Mouse (Mus musculus) forebrain, embryonic 10.5 days (tissue): ENCODE measurements around the gene Etv6. TPM values are rescaled to one million over a fixed set of nuclear protein-coding genes. Genes with fewer than 3 reads are reported as not detected.

Experiments
- DNase-seq: peaks from one replicate; pipeline ENCODE4 v3.0.0-alpha.2; 2017; ENCODE audit warnings: low spot score; ENCODE audit errors: extremely low spot score
- H3K27ac ChIP-seq: fragments of 300-500 bp; sonication (generic); 2 replicates; pipeline ENCODE4 v1.5.1; 2016; ENCODE audit warnings: mild to moderate bottlenecking
- H3K27me3 ChIP-seq: fragments of 300-500 bp; sonication (generic); 2 replicates; pipeline ENCODE4 v1.6.1; 2016; ENCODE audit warnings: mild to moderate bottlenecking; ENCODE audit not compliant: poor library complexity, severe bottlenecking
- H3K36me3 ChIP-seq: fragments of 300-500 bp; sonication (generic); replicated peaks from 2 replicates; pipeline ENCODE4 v1.6.1; 2016; ENCODE audit warnings: mild to moderate bottlenecking, moderate library complexity
- H3K4me1 ChIP-seq: fragments of 300-500 bp; sonication (generic); 2 replicates; pipeline ENCODE4 v1.6.1; 2016
- H3K4me3 ChIP-seq: fragments of 300-500 bp; sonication (generic); 2 replicates; pipeline ENCODE4 v1.5.1; 2016; ENCODE audit warnings: mild to moderate bottlenecking, moderate library complexity
- H3K9me3 ChIP-seq: fragments of 300-500 bp; sonication (generic); 2 replicates; pipeline ENCODE4 v1.6.1; 2016; ENCODE audit warnings: mild to moderate bottlenecking, moderate library complexity
- WGBS: fragments of 180-500 bp; shearing (Covaris S2); methylation state at CpG from one replicate; pipeline ENCODE4 v1.1.7; 2016; 5-methylcytosine and 5-hydroxymethylcytosine counted together
- polyA plus RNA-seq: library from polyadenylated mRNA; unstranded; fragments of >200 nt; fragmentation: Nextera tagmentation; extraction: Ambion mirVana; gene quantifications from 2 replicates; pipeline ENCODE4 v1.2.1, GENCODE M21; 2016

Gene Etv6
- polyA plus RNA-seq, 1 experiment from 2014 or later, result 16.2 TPM

GRCm38 (mm10) chr6:134225564-134225963 lies 190.1 kb downstream of the Etv6 start:
- H3K4me3 ChIP-seq, result no peak overlapping the region
- peaks cover 61% of the 10 kb centered on the region for H3K36me3 ChIP-seq
- H3K4me1 ChIP-seq, result peaks cover 14% of the 10 kb centered on the region
- 97% methylated on average over 11 of the region's 11 CpGs for WGBS
- H3K9me3 ChIP-seq, result no peaks in the 10 kb centered on the region
- no peaks in the 10 kb centered on the region for H3K27me3 ChIP-seq
- no peak for DNase-seq
- no peak overlapping the region for H3K27ac ChIP-seq

DNA sequence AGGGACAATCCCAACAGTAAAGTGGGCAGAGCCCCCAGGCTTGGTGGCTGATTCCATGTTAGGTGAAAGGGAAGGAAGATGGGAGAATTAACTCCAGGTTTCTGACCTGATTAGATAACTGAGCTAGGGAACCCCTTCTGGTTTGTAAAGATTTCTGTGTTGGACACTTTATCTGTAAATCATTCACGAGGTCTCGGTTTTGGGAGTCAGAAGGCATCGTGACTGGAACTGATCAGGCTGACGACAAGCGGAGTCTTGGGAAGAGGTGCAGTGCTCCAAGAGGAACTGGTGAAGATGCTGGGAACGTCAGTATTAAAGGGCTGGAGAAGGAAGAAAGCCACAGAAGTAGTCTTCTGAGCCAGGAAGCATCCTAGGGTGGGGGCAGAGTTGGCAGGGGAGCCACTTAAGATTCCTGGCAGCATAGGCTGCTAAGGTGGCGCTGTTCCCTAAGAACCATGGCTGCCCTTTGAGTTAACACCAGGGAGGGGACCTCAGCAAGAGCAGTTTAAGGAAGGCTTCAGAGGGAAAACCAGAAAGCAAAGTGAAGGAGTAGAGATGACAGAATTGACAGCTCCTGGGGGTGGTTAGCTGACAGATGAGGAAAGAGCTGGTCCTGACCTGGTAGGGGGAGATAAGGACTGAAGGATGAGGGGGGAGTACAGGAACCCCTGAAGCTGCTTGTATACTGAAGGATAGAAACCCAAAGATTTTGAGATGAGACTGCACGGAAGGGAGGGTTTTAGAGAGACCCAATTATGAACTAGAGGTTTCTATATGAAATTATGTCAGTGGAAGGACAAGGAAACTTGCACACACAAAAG lies 191.1 kb downstream of the Etv6 start:
- Histone ChIP-seq H3K9me3 (no peaks in the 10 kb centered on the region), H3K36me3 (peaks cover 61% of the 10 kb centered on the region), H3K4me3 (no peak overlapping the region), H3K4me1 (peaks cover 14% of the 10 kb centered on the region), H3K27me3 (no peaks in the 10 kb centered on the region), H3K27ac (no peak overlapping the region)
- WGBS, result 91% methylated on average over 8 of the region's 8 CpGs
- no peak for DNase-seq

- Histone ChIP-seq H3K36me3 (peaks cover 57% of the 10 kb centered on the region), H3K4me3 (no peak overlapping the region), H3K9me3 (peaks cover 14% of the 10 kb centered on the region; the same call in 1 of the 2 replicates), H3K27me3 (no peaks in the 10 kb centered on the region), H3K4me1 (peaks cover 5% of the 10 kb centered on the region; the same call in 1 of the 2 replicates), H3K27ac (no peak overlapping the region)
- no peak for DNase-seq
- WGBS, result 85% methylated on average over 4 of the region's 4 CpGs
Observed at GRCm38 (mm10) chr6:134236311-134236710, 200.8 kb downstream of the Etv6 start.

DNA sequence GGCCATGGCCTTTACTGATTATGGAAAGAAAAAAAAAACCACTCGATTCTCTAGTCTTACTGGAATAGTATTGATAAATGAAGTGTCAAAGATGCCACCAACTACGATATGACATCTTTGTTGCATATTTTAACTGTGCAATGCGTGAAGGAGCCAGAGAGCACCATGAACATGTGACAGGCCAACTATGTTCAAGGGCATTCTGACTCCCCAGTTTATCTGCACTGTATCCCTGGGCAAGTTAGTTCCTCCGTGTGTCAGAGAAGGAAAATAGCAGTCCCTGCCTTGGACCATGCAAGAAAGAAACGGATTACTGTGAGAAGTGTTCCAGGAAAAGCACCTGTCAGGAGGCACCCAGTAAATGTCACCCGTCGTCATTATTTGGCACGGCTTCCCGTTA lies 203.0 kb downstream of the Etv6 start:
- 96% methylated on average over 9 of the region's 9 CpGs for WGBS
- H3K9me3 ChIP-seq, result peaks cover 14% of the 10 kb centered on the region; the same call in 1 of the 2 replicates
- H3K4me1 ChIP-seq, result peaks cover 10% of the 10 kb centered on the region; the same call in 1 of the 2 replicates
- peaks cover 68% of the 10 kb centered on the region for H3K36me3 ChIP-seq
- no peak overlapping the region for H3K4me3 ChIP-seq
- no peaks in the 10 kb centered on the region for H3K27me3 ChIP-seq
- no peak for DNase-seq
- no peak overlapping the region for H3K27ac ChIP-seq

DNA sequence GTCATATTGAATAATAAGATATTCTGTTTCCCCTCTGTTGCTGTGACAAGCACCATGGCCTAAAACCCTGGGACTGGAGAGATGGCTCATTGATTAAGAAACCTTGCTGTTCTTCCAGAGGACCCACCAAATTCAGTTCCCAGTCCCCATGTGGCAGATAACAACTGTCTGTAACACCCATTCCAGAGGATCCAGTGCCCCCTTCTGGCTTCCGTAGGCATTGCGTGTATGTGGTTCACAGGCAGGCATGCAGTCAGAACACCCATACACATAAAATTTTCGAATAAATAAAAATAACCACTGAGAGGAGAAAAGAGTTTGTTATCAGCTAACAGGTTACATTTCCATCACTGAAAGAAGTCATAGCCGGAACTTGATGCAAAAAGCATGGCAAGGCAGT lies 205.5 kb downstream of the Etv6 start:
- H3K27me3 ChIP-seq, result no peaks in the 10 kb centered on the region
- no peak overlapping the region for H3K4me3 ChIP-seq
- H3K36me3 ChIP-seq, result peaks cover 56% of the 10 kb centered on the region
- H3K27ac ChIP-seq, result no peak overlapping the region
- 93% methylated on average over 4 of the region's 4 CpGs for WGBS
- DNase-seq, result no peak
- H3K4me1 ChIP-seq, result 0 out of 2 replicates have a peak, but pooled peaks cover 7% of the 10 kb centered on the region
- H3K9me3 ChIP-seq, result peaks cover 14% of the 10 kb centered on the region; the same call in 1 of the 2 replicates

DNA sequence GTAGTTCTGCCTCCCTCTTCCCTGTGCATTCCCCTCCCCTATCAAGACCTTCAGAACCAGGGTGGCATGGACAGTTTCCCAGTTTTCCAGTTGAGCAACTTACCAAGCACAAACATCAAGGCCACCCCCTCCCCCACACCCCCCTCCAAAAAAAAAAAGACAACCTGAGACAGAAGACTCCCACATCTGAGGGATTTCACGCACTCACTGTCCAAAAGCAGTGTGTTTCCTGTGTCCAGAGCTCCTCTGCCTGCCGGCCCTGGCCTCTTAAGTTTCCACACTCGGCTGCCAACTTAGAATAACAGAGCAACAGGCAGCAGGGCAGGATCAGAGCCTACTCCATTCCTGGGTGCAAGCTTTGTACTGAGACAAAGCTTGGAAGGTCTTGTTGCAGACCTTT lies 207.6 kb downstream of the Etv6 start:
- 74% methylated on average over 3 of the region's 3 CpGs for WGBS
- Histone ChIP-seq H3K4me3 (no peak overlapping the region), H3K9me3 (peaks cover 14% of the 10 kb centered on the region; the same call in 1 of the 2 replicates), H3K27ac (no peak overlapping the region; the same call in 1 of the 2 replicates), H3K36me3 (peaks cover 58% of the 10 kb centered on the region), H3K4me1 (0 out of 2 replicates have a peak, but pooled peaks cover 8% of the 10 kb centered on the region), H3K27me3 (no peaks in the 10 kb centered on the region)
- no peak for DNase-seq

DNA sequence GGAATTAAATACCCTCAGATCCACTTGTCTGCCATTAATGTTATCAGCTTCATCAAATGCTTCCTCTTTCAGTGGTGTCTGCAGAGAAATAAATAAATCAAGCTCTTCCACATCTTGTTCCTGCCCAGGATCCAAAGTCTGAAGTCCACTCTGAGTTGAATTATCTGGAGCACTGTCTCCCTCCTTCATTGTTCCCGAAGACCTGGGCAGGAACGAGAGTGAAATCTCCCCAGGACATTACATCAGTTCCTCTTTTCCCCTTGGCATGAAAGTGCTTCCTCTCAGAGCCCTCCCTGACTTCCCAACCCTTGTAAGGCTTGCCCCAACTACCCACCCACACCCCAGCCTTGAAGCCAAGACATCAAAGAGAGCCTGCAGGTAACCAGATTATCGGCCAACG lies 208.0 kb downstream of the Etv6 start:
- H3K27me3 ChIP-seq, result no peaks in the 10 kb centered on the region
- H3K9me3 ChIP-seq, result peaks cover 14% of the 10 kb centered on the region; the same call in 1 of the 2 replicates
- DNase-seq, result no peak
- no peak overlapping the region for H3K4me3 ChIP-seq
- no peak overlapping the region for H3K27ac ChIP-seq
- WGBS, result 82% methylated on average over 4 of the region's 4 CpGs
- H3K4me1 ChIP-seq, result 0 out of 2 replicates have a peak, but pooled peaks cover 8% of the 10 kb centered on the region
- H3K36me3 ChIP-seq, result peaks cover 61% of the 10 kb centered on the region

DNA sequence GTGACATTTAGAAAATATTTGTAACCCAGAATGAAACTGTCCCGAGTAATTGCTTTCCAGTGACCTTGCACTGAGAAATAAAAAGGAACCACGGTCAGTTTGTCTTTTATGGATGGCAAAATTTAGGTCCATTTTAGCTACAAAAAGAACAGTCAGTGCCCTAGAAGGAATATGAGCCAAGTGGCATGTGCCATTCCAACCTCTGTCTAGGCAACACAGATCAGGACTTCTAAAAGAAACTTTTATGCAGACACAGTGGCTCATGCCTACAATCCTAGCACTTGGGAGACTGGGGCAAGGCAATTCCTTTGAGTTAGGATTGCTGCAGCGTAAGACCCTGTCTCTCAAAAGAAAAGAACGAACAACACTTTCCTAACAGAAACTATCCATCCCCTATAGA lies 208.6 kb downstream of the Etv6 start:
- H3K4me3 ChIP-seq, result no peak overlapping the region
- H3K27ac ChIP-seq, result no peak overlapping the region
- WGBS, result 90% methylated on average over 4 of the region's 4 CpGs
- 0 out of 2 replicates have a peak, but pooled peaks cover 8% of the 10 kb centered on the region for H3K4me1 ChIP-seq
- no peaks in the 10 kb centered on the region for H3K27me3 ChIP-seq
- H3K36me3 ChIP-seq, result peaks cover 61% of the 10 kb centered on the region
- peaks cover 14% of the 10 kb centered on the region; the same call in 1 of the 2 replicates for H3K9me3 ChIP-seq
- no peak for DNase-seq

DNA sequence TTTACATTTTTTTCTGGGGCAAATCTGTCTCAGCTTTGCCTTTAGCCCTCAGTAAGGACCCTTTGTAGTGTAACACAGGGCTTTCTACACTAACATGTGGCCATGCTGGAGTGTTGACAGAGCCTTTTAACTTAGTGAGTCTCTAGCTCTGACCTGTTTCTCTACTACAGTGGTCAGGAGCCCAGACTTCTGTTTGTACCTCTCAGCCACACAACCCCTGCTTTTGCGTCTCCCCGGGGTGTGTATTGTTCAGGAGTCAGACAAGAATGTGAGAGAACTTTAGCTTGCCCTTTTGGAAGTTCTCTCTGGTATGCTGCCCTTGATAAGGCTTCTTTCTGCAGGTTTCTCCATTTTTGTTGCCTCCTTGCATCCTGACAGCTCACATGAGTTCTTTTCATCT lies 210.6 kb downstream of the Etv6 start:
- H3K36me3 ChIP-seq, result peaks cover 60% of the 10 kb centered on the region
- no peak overlapping the region for H3K27ac ChIP-seq
- H3K9me3 ChIP-seq, result peaks cover under 1% of the 10 kb centered on the region; the same call in 1 of the 2 replicates
- H3K4me3 ChIP-seq, result no peak overlapping the region
- H3K27me3 ChIP-seq, result no peaks in the 10 kb centered on the region
- H3K4me1 ChIP-seq, result 0 out of 2 replicates have a peak, but pooled peaks cover 8% of the 10 kb centered on the region
- no peak for DNase-seq
- WGBS, result 91% methylated on average over 2 of the region's 2 CpGs

- no peaks in the 10 kb centered on the region for H3K27me3 ChIP-seq
- 0 out of 2 replicates have a peak, but pooled peaks cover 8% of the 10 kb centered on the region for H3K4me1 ChIP-seq
- H3K36me3 ChIP-seq, result peaks cover 60% of the 10 kb centered on the region
- H3K4me3 ChIP-seq, result no peak overlapping the region
- H3K9me3 ChIP-seq, result no peaks in the 10 kb centered on the region; the same call in 1 of the 2 replicates
- DNase-seq, result no peak
- H3K27ac ChIP-seq, result no peak overlapping the region
- 97% methylated on average over 9 of the region's 9 CpGs for WGBS
Observed at GRCm38 (mm10) chr6:134247324-134247723, 211.8 kb downstream of the Etv6 start.

- 94% methylated on average over 19 of the region's 19 CpGs for WGBS
- peaks cover 58% of the 10 kb centered on the region for H3K36me3 ChIP-seq
Observed at GRCm38 (mm10) chr6:134248720-134249119, 213.2 kb downstream of the Etv6 start.

DNA sequence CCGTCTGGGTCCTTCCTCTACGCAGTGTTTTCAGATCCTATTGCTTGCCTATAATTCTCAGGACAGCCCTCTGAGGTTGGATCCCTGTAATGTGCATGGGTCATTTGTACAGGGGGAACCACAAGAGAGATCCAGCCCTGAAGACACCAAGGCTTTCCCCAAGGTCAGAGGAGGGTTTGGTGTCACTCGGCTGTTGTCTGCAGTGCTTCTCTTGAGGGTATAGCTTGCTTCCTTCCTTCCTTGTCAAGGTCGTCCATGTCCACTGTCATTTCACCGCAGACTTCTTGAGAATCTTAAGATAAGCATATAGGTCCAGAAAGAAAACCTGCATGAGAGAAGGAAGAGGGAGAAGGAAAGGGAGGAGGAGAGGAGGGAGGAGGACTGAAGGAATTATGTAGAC lies 215.3 kb downstream of the Etv6 start:
- no peak for DNase-seq
- Histone ChIP-seq H3K36me3 (peaks cover 55% of the 10 kb centered on the region), H3K27me3 (no peaks in the 10 kb centered on the region), H3K4me1 (0 out of 2 replicates have a peak, but pooled peaks cover 2% of the 10 kb centered on the region), H3K9me3 (no peaks in the 10 kb centered on the region; the same call in 1 of the 2 replicates), H3K4me3 (no peak overlapping the region), H3K27ac (no peak overlapping the region)
- 87% methylated on average over 5 of the region's 5 CpGs for WGBS

More at GRCm38 (mm10) chr6:134248720-134249119, 213.2 kb downstream of the Etv6 start:
- H3K27me3 ChIP-seq, result no peaks in the 10 kb centered on the region
- H3K9me3 ChIP-seq, result no peaks in the 10 kb centered on the region; the same call in 1 of the 2 replicates
- H3K4me1 ChIP-seq, result 0 out of 2 replicates have a peak, but pooled peaks cover 3% of the 10 kb centered on the region
- no peak overlapping the region for H3K27ac ChIP-seq
- no peak overlapping the region for H3K4me3 ChIP-seq
- DNase-seq, result no peak

- Histone ChIP-seq H3K4me3 (no peak overlapping the region), H3K9me3 (no peaks in the 10 kb centered on the region; the same call in 1 of the 2 replicates), H3K27ac (no peak overlapping the region), H3K27me3 (no peaks in the 10 kb centered on the region), H3K36me3 (peaks cover 57% of the 10 kb centered on the region), H3K4me1 (no peaks in the 10 kb centered on the region)
- no peak for DNase-seq
- 91% methylated on average over 8 of the region's 8 CpGs for WGBS
Observed at GRCm38 (mm10) chr6:134251364-134251763, 215.9 kb downstream of the Etv6 start.
